Mouse (Mus musculus): Measurements from ENCODE around the gene Cep44.

The Cep44 gene

GRCm38 (mm10) chr8:56508952-56509479, 41.8 kb downstream of the Cep44 start:
- CTCF ChIA-PET: no interaction called here
- POLR2A ChIA-PET: no interaction called here

DNA sequence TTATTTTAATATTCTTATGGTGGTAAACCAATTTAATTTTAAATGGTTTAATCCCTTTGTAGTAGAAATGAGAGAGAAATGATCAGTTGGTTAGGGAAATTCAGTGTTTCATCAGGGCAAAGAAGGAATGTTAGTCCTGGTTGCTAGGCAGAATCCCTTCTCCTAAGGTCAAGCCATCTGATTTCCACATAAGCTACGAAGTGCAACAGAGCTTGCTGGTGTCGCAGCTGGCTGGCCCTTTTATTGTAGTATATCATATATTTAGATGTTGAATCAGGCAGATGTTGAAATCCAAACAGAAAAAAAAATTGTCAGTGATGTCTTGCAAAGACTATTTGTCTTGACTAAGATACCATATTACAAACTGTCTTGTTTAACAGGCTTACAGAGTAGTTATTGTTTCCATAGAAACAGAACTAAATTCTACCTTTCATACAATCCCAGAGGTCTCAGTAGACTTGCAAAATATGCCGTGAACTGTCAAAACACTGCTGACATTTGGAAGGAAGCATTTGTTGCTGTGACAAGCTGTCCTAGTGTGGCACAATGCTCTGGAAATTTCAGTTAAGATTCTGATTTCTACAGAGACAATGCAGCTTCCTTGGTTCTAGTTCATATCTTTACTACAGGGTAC, 42.4 kb downstream of the Cep44 start:
- CTCF ChIA-PET: no interaction called here
- POLR2A ChIA-PET: no interaction called here

- ChIA-PET POLR2A (interaction anchor here in 1 of 4 experiments (0.7 kb wide), 1 partner anchor 827 kb away, joined by 3 read pairs; no protein-coding TSS in a partner anchor), CTCF (no interaction called here)
Observed at GRCm38 (mm10) chr8:56501911-56502310, 48.9 kb downstream of the Cep44 start.

DNA sequence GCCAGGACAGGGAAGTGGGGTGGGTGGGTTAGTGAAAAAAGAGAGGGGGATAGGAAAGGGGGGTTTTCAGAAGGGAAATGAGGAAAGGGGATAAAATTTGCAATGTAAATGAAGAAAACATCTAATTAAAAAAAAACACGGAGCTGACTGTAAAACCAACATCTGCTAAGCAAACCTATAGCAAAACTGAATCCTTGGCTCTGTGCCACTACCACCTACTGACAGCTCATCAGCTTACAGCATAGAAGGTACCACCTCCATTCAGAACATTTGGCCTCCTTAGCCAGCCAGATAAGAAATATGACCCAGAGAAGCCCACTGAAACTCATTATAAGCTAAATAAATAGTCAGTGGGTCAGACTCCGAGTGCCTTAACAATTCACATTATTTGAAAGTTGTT, 61.4 kb downstream of the Cep44 start:
- POLR2A ChIA-PET: interaction anchor here in 1 of 4 experiments (0.6 kb wide), 1 partner anchor 149 kb away, joined by 3 read pairs; no protein-coding TSS in a partner anchor
- CTCF ChIA-PET: interaction anchor here in 1 of 4 experiments (0.6 kb wide), 1 partner anchor 475 kb away, joined by 5 read pairs; no protein-coding TSS in a partner anchor

DNA sequence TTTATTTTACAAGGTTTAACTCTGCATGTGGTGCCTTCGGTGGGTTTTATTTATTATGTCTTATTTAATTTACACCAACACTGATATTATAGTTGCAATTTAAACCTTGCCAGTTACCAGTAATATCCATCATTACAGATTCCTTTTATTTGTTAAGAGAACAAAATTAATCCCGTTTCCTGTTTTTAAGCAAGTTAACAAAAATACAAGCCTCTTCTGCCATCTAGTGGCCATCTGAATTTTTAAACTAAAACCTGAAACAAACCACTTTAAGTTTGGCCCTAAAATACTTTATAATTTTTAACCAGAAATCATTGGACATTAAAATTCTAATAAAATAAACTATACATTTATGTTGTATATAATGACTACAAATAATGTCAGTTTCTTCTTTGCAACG, 64.8 kb downstream of the Cep44 start:
- CTCF ChIA-PET: interaction anchor here in 1 of 4 experiments (0.7 kb wide), 1 partner anchor 60 kb away, joined by 3 read pairs; no protein-coding TSS in a partner anchor
- POLR2A ChIA-PET: interaction anchor here in 1 of 4 experiments (1.3 kb wide), 1 partner anchor 413 kb away, joined by 3 read pairs; no protein-coding TSS in a partner anchor
